Mouse (Mus musculus) lung, embryonic 14.5 days (tissue): ENCODE results near the gene Dmwd. TPM values are rescaled to one million over a fixed set of nuclear protein-coding genes. Genes with fewer than 3 reads are reported as not detected.

Source experiments
- ATAC-seq: fragments of 200-750 bp; cut with Nextera tagmentation; 2 replicates; pipeline ENCODE4 v1.8.0; 2017; ENCODE audit warnings: mild to moderate bottlenecking, moderate TSS enrichment, moderate library complexity; ENCODE audit not compliant: insufficient read depth
- DNase-seq: peaks from one replicate; pipeline ENCODE4 v3.0.0-alpha.2; 2015
- H3K27ac ChIP-seq: fragments of 300-500 bp; sonication (generic); 2 replicates; pipeline ENCODE4 v1.5.1; 2014; ENCODE audit warnings: low read depth, mild to moderate bottlenecking, moderate library complexity
- H3K27me3 ChIP-seq: fragments of 300-500 bp; sonication (generic); 2 replicates; pipeline ENCODE4 v1.6.1; 2014; ENCODE audit warnings: low read length, control low read depth; ENCODE audit not compliant: insufficient read depth
- H3K36me3 ChIP-seq: fragments of 300-500 bp; sonication (generic); 2 replicates; pipeline ENCODE4 v1.6.1; 2014; ENCODE audit warnings: control low read depth; ENCODE audit not compliant: insufficient read depth
- H3K4me1 ChIP-seq: fragments of 300-500 bp; sonication (generic); 2 replicates; pipeline ENCODE4 v1.6.1; 2014; ENCODE audit warnings: antibody characterized with exemption, control low read depth; ENCODE audit not compliant: insufficient read depth
- H3K4me2 ChIP-seq: fragments of 300-500 bp; sonication (generic); 2 replicates; pipeline ENCODE4 v1.6.1; 2014; ENCODE audit warnings: mild to moderate bottlenecking
- H3K4me3 ChIP-seq: fragments of 300-500 bp; sonication (generic); 2 replicates; pipeline ENCODE4 v1.5.1; 2014; ENCODE audit warnings: low read depth, low read length
- H3K9ac ChIP-seq: fragments of 300-500 bp; sonication (generic); 2 replicates; pipeline ENCODE4 v1.6.1; 2014
- H3K9me3 ChIP-seq: fragments of 300-500 bp; sonication (generic); 2 replicates; pipeline ENCODE4 v1.6.1; 2016; ENCODE audit warnings: low read depth, low read length, control low read depth
- CTCF ChIP-seq: IDR thresholded peaks from 2 replicates; pipeline ENCODE4 v1.5.1; 2016; ENCODE audit warnings: antibody characterized with exemption, low read depth
- WGBS: fragments of 180-500 bp; shearing (Covaris S2); extraction: QIAGEN DNeasy Blood & Tissue Kit; methylation state at CpG from one replicate; pipeline ENCODE4 v1.1.7; 2014; 5-methylcytosine and 5-hydroxymethylcytosine counted together
- microRNA-seq: library from miRNA; unstranded; fragments of <30 nt; microRNA quantifications from one replicate; pipeline ENCODE4, GENCODE M21; 2016; ENCODE audit warnings: borderline number of aligned reads
- polyA plus RNA-seq: library from polyadenylated mRNA; unstranded; fragments of >200 nt; fragmentation: Nextera tagmentation; extraction: Ambion mirVana; gene quantifications from 2 replicates; pipeline ENCODE4 v1.2.1, GENCODE M21; 2014

The Dmwd gene
- polyA plus RNA-seq, 1 experiment from 2014 or later: 19.2 TPM

DNA sequence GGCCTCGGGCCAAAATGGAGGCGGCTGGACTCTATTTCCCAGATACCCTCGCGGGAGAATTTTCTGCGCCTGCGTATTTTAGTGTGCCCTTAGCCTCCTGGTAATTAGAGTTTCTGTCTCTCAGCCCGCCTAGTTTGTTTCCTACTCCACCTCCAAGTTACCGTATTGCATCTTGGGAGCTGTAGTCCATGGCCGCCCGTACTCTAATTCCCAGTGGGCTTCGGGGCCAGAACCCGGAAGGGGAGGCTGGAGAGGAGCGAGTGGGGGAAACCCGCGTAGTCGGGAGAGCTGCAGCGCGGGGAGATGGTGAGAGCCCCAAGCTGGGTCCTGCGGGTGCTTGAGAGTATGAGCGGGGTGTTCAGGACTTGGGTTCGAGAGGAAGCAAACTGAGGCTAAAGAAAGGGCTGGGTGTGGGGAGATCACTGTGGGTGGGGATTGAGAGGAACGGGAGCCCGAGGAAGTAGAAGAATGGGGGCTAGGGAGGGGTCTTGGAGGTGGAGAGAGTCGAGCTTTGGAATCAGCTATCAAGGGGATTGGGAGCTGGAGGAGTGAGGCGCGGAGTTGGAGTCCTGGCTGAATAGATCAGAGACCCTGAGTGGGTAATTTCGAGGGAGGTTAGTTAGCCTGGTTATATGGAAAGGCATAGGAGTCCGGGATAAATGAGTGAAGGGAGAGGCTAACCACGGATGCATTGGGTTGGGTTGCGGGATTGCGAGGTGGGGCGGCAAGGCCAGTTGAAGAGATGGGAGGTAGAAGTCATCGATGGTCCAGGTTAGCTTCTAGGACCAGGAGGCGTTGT is 43.8 kb downstream of the Dmwd start, which contains the start of gene Fbxo46:
TSS of gene Fbxo46 (plus strand) at position 229 of the 799 bp plus-strand sequence.
- Histone ChIP-seq H3K4me3 (peak within 1 kb of the TSS; percentile 67), H3K27ac (no peak within 1 kb of the TSS), H3K27me3 (no peaks in the 10 kb centered on the region), H3K4me2 (peak within 1 kb of the TSS; percentile 91), H3K36me3 (no peaks in the 10 kb centered on the region), H3K9ac (peak within 1 kb of the TSS; percentile 63), H3K4me1 (peaks cover 12% of the 10 kb centered on the region; the same call in 1 of the 2 replicates), H3K9me3 (peaks cover 8% of the 10 kb centered on the region)
- WGBS: 2% methylated on average over 34 of the region's 34 CpGs
- no peak for TF ChIP-seq CTCF
- ATAC-seq: peak; percentile 97
- DNase-seq: peak; percentile 99

DNA sequence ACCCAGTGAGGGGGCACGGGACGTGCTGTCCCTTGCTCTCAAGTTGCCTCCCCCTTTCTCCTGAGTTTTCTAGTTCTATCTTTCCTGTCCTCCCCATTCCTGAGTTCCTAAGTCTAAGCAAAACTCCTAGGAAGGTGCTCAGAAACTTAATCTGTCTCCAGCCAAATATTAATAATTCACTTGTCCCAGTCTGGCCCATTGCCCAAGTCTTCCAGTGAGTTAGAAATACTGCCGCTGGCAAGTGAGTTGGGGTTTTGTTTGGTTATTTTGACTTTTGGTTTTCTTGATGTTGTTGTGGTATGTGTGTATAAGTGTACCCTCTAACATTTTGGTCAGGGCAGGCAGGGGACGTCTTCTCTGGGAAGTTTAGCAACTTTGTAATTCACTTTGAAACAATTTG is 45.7 kb downstream of the Dmwd start:
- no peak overlapping the region for H3K9ac ChIP-seq
- peaks cover 8% of the 10 kb centered on the region for H3K9me3 ChIP-seq
- no peak overlapping the region for H3K4me3 ChIP-seq
- 86% methylated on average over 4 of the region's 4 CpGs for WGBS
- H3K4me2 ChIP-seq: no peak overlapping the region
- no peak for DNase-seq
- ATAC-seq: no peak
- H3K27me3 ChIP-seq: no peaks in the 10 kb centered on the region
- H3K27ac ChIP-seq: no peak overlapping the region
- peaks cover 4% of the 10 kb centered on the region; the same call in 1 of the 2 replicates for H3K36me3 ChIP-seq
- H3K4me1 ChIP-seq: peaks cover 12% of the 10 kb centered on the region; the same call in 1 of the 2 replicates
- no peak for TF ChIP-seq CTCF

DNA sequence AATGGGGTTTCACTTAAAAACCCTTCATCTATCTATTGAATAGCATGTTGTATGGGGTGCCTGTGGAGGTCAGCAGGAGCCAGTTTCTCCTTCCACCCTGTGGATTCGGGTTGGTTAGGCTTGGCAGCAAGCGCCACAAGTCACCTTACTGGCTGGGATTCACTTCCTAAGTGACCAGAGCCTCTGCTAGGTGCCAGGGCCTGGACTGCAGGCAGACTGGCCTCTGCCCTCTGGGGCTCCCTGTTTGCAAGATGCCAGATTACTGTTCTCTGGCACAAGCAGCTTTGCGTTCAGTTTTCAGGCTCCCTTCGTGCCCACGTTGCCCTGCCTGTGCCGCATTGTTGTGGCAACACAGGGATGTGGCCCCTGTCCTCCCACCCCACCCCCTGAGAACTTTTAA is 48.7 kb downstream of the Dmwd start:
- TF ChIP-seq CTCF: no peak
- no peak overlapping the region for H3K4me2 ChIP-seq
- no peak overlapping the region for H3K4me3 ChIP-seq
- ATAC-seq (no peak), DNase-seq (no peak)
- H3K4me1 ChIP-seq: peaks cover 7% of the 10 kb centered on the region; the same call in 1 of the 2 replicates
- WGBS: 89% methylated on average over 6 of the region's 6 CpGs
- H3K9me3 ChIP-seq: no peaks in the 10 kb centered on the region; the same call in 1 of the 2 replicates
- H3K9ac ChIP-seq: no peak overlapping the region
- no peak overlapping the region for H3K27ac ChIP-seq
- H3K27me3 ChIP-seq: no peaks in the 10 kb centered on the region
- peaks cover 12% of the 10 kb centered on the region; the same call in 1 of the 2 replicates for H3K36me3 ChIP-seq

DNA sequence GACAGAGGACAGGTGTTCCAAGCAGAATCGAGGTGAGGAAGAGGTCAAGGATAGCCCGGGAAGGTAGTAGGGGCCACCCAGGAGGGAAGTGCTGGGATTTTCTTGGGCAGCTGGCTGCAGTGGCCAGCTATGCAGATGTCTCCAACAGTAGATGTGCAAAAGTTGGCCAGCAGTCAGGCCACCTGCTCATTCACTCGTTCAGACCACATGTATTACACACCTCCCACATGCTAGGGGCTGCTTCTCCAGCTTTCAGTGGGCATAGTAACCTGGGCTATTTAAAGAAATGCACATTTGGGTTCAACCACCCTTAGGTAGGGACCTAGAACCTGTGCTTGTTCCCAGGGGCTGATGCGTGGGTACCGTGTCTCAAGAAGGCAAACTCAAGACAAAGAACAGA is 51.7 kb downstream of the Dmwd start:
- H3K4me1 ChIP-seq: no peaks in the 10 kb centered on the region
- 77% methylated on average over 5 of the region's 5 CpGs for WGBS
- no peak overlapping the region for H3K4me2 ChIP-seq
- no peak for TF ChIP-seq CTCF
- no peaks in the 10 kb centered on the region for H3K9me3 ChIP-seq
- H3K27ac ChIP-seq: no peak overlapping the region
- no peak overlapping the region for H3K4me3 ChIP-seq
- H3K9ac ChIP-seq: no peak overlapping the region
- no peaks in the 10 kb centered on the region for H3K27me3 ChIP-seq
- DNase-seq: no peak
- no peak for ATAC-seq
- peaks cover 12% of the 10 kb centered on the region; the same call in 1 of the 2 replicates for H3K36me3 ChIP-seq

DNA sequence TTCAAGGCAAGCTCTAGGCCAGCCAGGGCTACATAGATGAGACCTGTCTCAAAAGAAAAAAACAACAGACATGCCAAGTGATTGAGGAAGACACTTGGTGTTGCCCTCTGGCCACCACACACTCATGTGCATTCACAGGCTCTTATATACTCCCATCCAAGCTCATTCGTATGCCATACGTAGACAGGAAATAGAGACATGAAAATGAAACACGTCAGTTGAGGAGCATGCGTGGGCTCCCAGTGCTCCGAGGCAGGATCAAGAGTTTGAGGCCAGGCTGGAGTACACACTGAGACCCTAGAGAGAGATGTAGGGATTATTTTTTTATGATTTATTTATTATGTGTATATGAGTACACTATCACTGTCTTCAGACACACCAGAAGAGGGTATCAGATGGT is 53.4 kb downstream of the Dmwd start:
- no peak for TF ChIP-seq CTCF
- Histone ChIP-seq H3K4me2 (no peak overlapping the region), H3K36me3 (peaks cover 12% of the 10 kb centered on the region; the same call in 1 of the 2 replicates), H3K9me3 (no peaks in the 10 kb centered on the region), H3K27me3 (no peaks in the 10 kb centered on the region), H3K4me3 (no peak overlapping the region), H3K27ac (no peak overlapping the region), H3K4me1 (no peaks in the 10 kb centered on the region), H3K9ac (no peak overlapping the region)
- 88% methylated on average over 5 of the region's 5 CpGs for WGBS
- ATAC-seq (no peak), DNase-seq (no peak)

DNA sequence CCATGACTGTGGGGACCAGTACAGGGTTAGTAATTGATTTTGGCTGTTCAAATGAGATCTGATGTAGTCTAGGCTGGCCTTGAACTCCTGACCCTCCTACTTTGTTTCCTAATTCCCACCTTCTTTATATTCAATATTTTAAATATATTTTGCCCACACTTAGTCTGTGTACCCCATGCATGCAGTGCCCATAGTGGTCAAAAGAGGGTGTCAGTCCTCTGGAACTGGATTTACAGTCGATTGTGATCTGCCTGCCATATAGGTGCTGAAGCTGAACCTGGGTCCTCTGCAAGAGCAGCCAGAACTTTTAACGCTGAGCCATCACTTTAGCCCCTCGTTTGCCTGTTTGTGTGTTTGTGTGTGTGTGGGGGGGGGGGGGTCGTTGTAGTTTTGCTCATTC is 54.6 kb downstream of the Dmwd start:
- peak overlapping the region; percentile 66 for H3K4me2 ChIP-seq
- H3K27me3 ChIP-seq: no peaks in the 10 kb centered on the region
- H3K4me1 ChIP-seq: no peaks in the 10 kb centered on the region
- H3K27ac ChIP-seq: peak overlapping the region; percentile 62; the same call in 1 of the 2 replicates
- H3K9me3 ChIP-seq: no peaks in the 10 kb centered on the region
- H3K36me3 ChIP-seq: peaks cover 18% of the 10 kb centered on the region
- no peak for ATAC-seq
- peak overlapping the region; percentile 36 for H3K4me3 ChIP-seq
- 20% methylated on average over 4 of the region's 4 CpGs for WGBS
- TF ChIP-seq CTCF: peak; percentile 43; the same call in 1 of the 2 replicates
- peak overlapping the region; percentile 9; the same call in 1 of the 2 replicates for H3K9ac ChIP-seq
- DNase-seq: peak; percentile 6

DNA sequence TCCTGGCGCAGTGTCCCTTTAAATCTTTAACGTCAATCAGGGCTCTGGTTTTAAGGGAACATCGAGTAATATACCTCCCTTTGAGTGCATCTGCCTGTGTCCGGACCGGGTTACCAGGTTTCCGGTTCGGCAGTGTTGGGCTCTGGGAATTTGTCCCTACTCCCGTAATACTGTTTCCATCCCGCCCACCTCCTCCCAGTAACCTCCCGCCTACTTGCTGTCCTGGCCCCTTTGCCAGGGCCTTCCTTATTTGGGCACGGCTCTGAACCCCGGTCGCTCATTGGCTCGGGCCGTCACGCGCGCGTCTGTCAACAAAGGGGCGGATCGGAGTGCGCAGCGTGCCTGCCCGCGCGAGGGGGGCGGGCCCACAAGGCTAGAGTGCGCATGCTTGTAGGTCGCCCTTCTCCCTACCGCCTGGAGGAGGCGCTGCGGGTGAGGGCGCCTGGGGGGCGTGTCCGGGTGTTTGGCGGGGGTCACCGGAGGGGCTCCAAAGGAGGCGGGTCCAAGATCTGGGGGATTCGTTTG is 55.4 kb downstream of the Dmwd start:
- Histone ChIP-seq H3K9ac (peak overlapping the region; percentile 46), H3K36me3 (peaks cover 23% of the 10 kb centered on the region), H3K4me2 (peak overlapping the region; percentile 66), H3K27me3 (no peaks in the 10 kb centered on the region), H3K27ac (peak overlapping the region; percentile 62; the same call in 1 of the 2 replicates), H3K4me1 (no peaks in the 10 kb centered on the region), H3K4me3 (peak overlapping the region; percentile 36), H3K9me3 (no peaks in the 10 kb centered on the region)
- WGBS: under 1% methylated on average over 39 of the region's 39 CpGs
- TF ChIP-seq CTCF: peak; percentile 86
- peak; percentile 98 for DNase-seq
- ATAC-seq: peak; percentile 99

Small RNA genes lying within 50 kb of the gene (microRNA-seq; reads per million reads assigned to microRNA genes)
- gene Mir3100: not detected

Other genes with a start within 250 kb of the Dmwd start
- 0.81 and 0.92 TPM in 2 replicates for gene Mill2, start 236.3 kb upstream of the Dmwd start, polyA plus RNA-seq
- gene Pglyrp1, start 204.9 kb upstream of the Dmwd start, polyA plus RNA-seq: 2.5 and 2.6 TPM in 2 replicates
- 20.4 and 24.7 TPM in 2 replicates for gene Ccdc61, start 165.8 kb upstream of the Dmwd start, polyA plus RNA-seq
- 1.2 TPM in 2 replicates for gene Nova2, start 150.3 kb upstream of the Dmwd start, polyA plus RNA-seq
- gene Nanos2, start 88.8 kb upstream of the Dmwd start, polyA plus RNA-seq: not detected in 2 replicates
- 3.7 and 4.8 TPM in 2 replicates for gene Mypop, start 85.0 kb upstream of the Dmwd start, polyA plus RNA-seq
- 27.3 and 35.0 TPM in 2 replicates for gene Irf2bp1, start 72.2 kb upstream of the Dmwd start, polyA plus RNA-seq
- gene Foxa3, start 52.7 kb upstream of the Dmwd start, polyA plus RNA-seq: 2.2 and 2.3 TPM in 2 replicates
- gene Sympk, start 51.9 kb upstream of the Dmwd start, polyA plus RNA-seq: 22.9 and 26.8 TPM in 2 replicates
- gene Rsph6a, start 21.5 kb upstream of the Dmwd start, polyA plus RNA-seq: not detected in 2 replicates
- gene Dmpk, start 7.6 kb downstream of the Dmwd start, polyA plus RNA-seq: 20.9 and 23.0 TPM in 2 replicates
- gene Six5, start 18.4 kb downstream of the Dmwd start, polyA plus RNA-seq: 11.6 and 12.7 TPM in 2 replicates
- gene Gm4969, start 42.1 kb downstream of the Dmwd start, polyA plus RNA-seq: 3.0 and 4.0 TPM in 2 replicates
- gene Fbxo46, start 43.6 kb downstream of the Dmwd start, polyA plus RNA-seq: 9.7 and 11.6 TPM in 2 replicates
- gene Qpctl, start 73.1 kb downstream of the Dmwd start, polyA plus RNA-seq: 12.5 and 13.1 TPM in 2 replicates
- gene Snrpd2, start 73.5 kb downstream of the Dmwd start, polyA plus RNA-seq: 158 and 161 TPM in 2 replicates
- 0.26 and 0.85 TPM in 2 replicates for gene Gipr, start 89.9 kb downstream of the Dmwd start, polyA plus RNA-seq
- 2.6 and 2.7 TPM in 2 replicates for gene Eml2, start 100.2 kb downstream of the Dmwd start, polyA plus RNA-seq
- gene Gpr4, start 136.3 kb downstream of the Dmwd start, polyA plus RNA-seq: 1.6 and 2.2 TPM in 2 replicates
- gene Opa3, start 152.1 kb downstream of the Dmwd start, polyA plus RNA-seq: 38.0 and 39.4 TPM in 2 replicates
- 88.9 and 95.3 TPM in 2 replicates for gene Vasp, start 195.6 kb downstream of the Dmwd start, polyA plus RNA-seq
- not detected in 2 replicates for gene Ppm1n, start 203.8 kb downstream of the Dmwd start, polyA plus RNA-seq
- 8.0 and 9.1 TPM in 2 replicates for gene Rtn2, start 206.4 kb downstream of the Dmwd start, polyA plus RNA-seq
- gene Fosb, start 233.8 kb downstream of the Dmwd start, polyA plus RNA-seq: not detected in 2 replicates